Mouse (Mus musculus): ENCODE measurements around the gene Dse. TPM values are rescaled to one million over a fixed set of nuclear protein-coding genes. Genes with fewer than 3 reads are reported as not detected.

Dse gene
- polyA plus RNA-seq, 1 experiment from 2014 or later, result 31.4 TPM

Other genes with a start within 250 kb of the Dse start
- gene Rwdd1, start 188.1 kb downstream of the Dse start, polyA plus RNA-seq (2015; fragmentation: Nextera tagmentation; extraction: Ambion mirVana), result 94.6 and 105 TPM in 2 replicates
- not detected in 2 replicates for gene Trappc3l, start 170.1 kb downstream of the Dse start, polyA plus RNA-seq (2015; fragmentation: Nextera tagmentation; extraction: Ambion mirVana)
- gene Calhm4, start 163.4 kb downstream of the Dse start, polyA plus RNA-seq (2015; fragmentation: Nextera tagmentation; extraction: Ambion mirVana), result not detected in 2 replicates
- gene Calhm5, start 111.2 kb downstream of the Dse start, polyA plus RNA-seq (2015; fragmentation: Nextera tagmentation; extraction: Ambion mirVana), result 1.0 TPM in 2 replicates
- gene Calhm6, start 79.7 kb downstream of the Dse start, polyA plus RNA-seq (2015; fragmentation: Nextera tagmentation; extraction: Ambion mirVana), result 1.1 and 1.8 TPM in 2 replicates
- 66.8 and 68.1 TPM in 2 replicates for gene Tspyl1, start 74.5 kb upstream of the Dse start, polyA plus RNA-seq (2015; fragmentation: Nextera tagmentation; extraction: Ambion mirVana)
- gene Tspyl4, start 89.7 kb upstream of the Dse start, polyA plus RNA-seq (2015; fragmentation: Nextera tagmentation; extraction: Ambion mirVana), result 9.6 and 11.3 TPM in 2 replicates
- 0.19 and 0.54 TPM in 2 replicates for gene Col10a1, start 182.3 kb upstream of the Dse start, polyA plus RNA-seq (2015; fragmentation: Nextera tagmentation; extraction: Ambion mirVana)
- gene Nt5dc1, start 210.8 kb upstream of the Dse start, polyA plus RNA-seq (2015; fragmentation: Nextera tagmentation; extraction: Ambion mirVana), result 12.8 and 13.1 TPM in 2 replicates